Mouse (Mus musculus) hindbrain, embryonic 13.5 days (tissue): ENCODE measurements around the gene Atp2b4. TPM values are rescaled to one million over a fixed set of nuclear protein-coding genes. Genes with fewer than 3 reads are reported as not detected.
"Not testable (repeated sequence)": the region's sequence is repeated elsewhere in the genome, so short reads cannot be mapped to it uniquely, and the experiment has no call there.

Experiments
- ATAC-seq: fragments of 200-750 bp; cut with Nextera tagmentation; 2 replicates; pipeline ENCODE4 v1.8.0; 2017; ENCODE audit warnings: moderate TSS enrichment; ENCODE audit not compliant: low FRiP score
- H3K27ac ChIP-seq: fragments of 300-500 bp; sonication (generic); 2 replicates; pipeline ENCODE4 v1.5.1; 2015; ENCODE audit warnings: inconsistent platforms, mild to moderate bottlenecking, moderate library complexity
- H3K27me3 ChIP-seq: fragments of 300-500 bp; sonication (generic); 2 replicates; pipeline ENCODE4 v1.6.1; 2015; ENCODE audit warnings: mild to moderate bottlenecking, inconsistent platforms
- H3K36me3 ChIP-seq: fragments of 300-500 bp; sonication (generic); 2 replicates; pipeline ENCODE4 v1.6.1; 2015; ENCODE audit warnings: mild to moderate bottlenecking, inconsistent platforms
- H3K4me1 ChIP-seq: fragments of 300-500 bp; sonication (generic); replicated peaks from 2 replicates; pipeline ENCODE4 v1.6.1; 2015; ENCODE audit warnings: inconsistent platforms
- H3K4me2 ChIP-seq: fragments of 300-500 bp; sonication (generic); 2 replicates; pipeline ENCODE4 v1.6.1; 2015; ENCODE audit warnings: inconsistent platforms, mild to moderate bottlenecking, moderate library complexity
- H3K4me3 ChIP-seq: fragments of 300-500 bp; sonication (generic); 2 replicates; pipeline ENCODE4 v1.5.1; 2015; ENCODE audit warnings: mild to moderate bottlenecking, inconsistent platforms
- H3K9ac ChIP-seq: fragments of 300-500 bp; sonication (generic); 2 replicates; pipeline ENCODE4 v1.6.1; 2015; ENCODE audit warnings: mild to moderate bottlenecking, inconsistent platforms
- H3K9me3 ChIP-seq: fragments of 300-500 bp; sonication (generic); 2 replicates; pipeline ENCODE4 v1.6.1; 2016; ENCODE audit warnings: inconsistent platforms
- WGBS: fragments of 180-500 bp; shearing (Covaris S2); methylation state at CpG from one replicate; pipeline ENCODE4 v1.1.7; 2015; 5-methylcytosine and 5-hydroxymethylcytosine counted together
- polyA plus RNA-seq: library from polyadenylated mRNA; unstranded; fragments of >200 nt; fragmentation: Nextera tagmentation; extraction: Ambion mirVana; gene quantifications from 2 replicates; pipeline ENCODE4 v1.2.1, GENCODE M21; 2015

Atp2b4 gene
- polyA plus RNA-seq, 1 experiment from 2014 or later = 12.1 TPM

GRCm38 (mm10) chr1:133711376-133711775 is 89.5 kb downstream of the Atp2b4 start:
- Histone ChIP-seq H3K4me3 (no peak overlapping the region), H3K9ac (no peak overlapping the region), H3K4me1 (peaks cover 24% of the 10 kb centered on the region), H3K9me3 (no peaks in the 10 kb centered on the region), H3K27ac (no peak overlapping the region), H3K36me3 (peaks cover 37% of the 10 kb centered on the region), H3K27me3 (no peaks in the 10 kb centered on the region), H3K4me2 (no peak overlapping the region)
- no peak for ATAC-seq
- WGBS = 49% methylated on average over 6 of the region's 6 CpGs

GRCm38 (mm10) chr1:133710895-133711294 is 89.9 kb downstream of the Atp2b4 start:
- Histone ChIP-seq H3K4me2 (no peak overlapping the region), H3K9ac (no peak overlapping the region), H3K36me3 (peaks cover 37% of the 10 kb centered on the region), H3K27me3 (no peaks in the 10 kb centered on the region), H3K4me1 (peaks cover 24% of the 10 kb centered on the region), H3K9me3 (no peaks in the 10 kb centered on the region), H3K4me3 (no peak overlapping the region), H3K27ac (no peak overlapping the region)
- no peak for ATAC-seq
- 50% methylated on average over 6 of the region's 6 CpGs for WGBS

GRCm38 (mm10) chr1:133709292-133709691 is 91.5 kb downstream of the Atp2b4 start:
- no peaks in the 10 kb centered on the region for H3K9me3 ChIP-seq
- H3K9ac ChIP-seq = no peak overlapping the region
- H3K27me3 ChIP-seq = no peaks in the 10 kb centered on the region
- H3K36me3 ChIP-seq = peaks cover 33% of the 10 kb centered on the region
- 83% methylated on average over 3 of the region's 3 CpGs for WGBS
- no peak overlapping the region for H3K4me3 ChIP-seq
- no peak overlapping the region for H3K4me2 ChIP-seq
- H3K27ac ChIP-seq = no peak overlapping the region
- no peak for ATAC-seq
- peaks cover 19% of the 10 kb centered on the region for H3K4me1 ChIP-seq

- peaks cover 19% of the 10 kb centered on the region for H3K36me3 ChIP-seq
- H3K27ac ChIP-seq, H3K4me2 ChIP-seq, H3K4me1 ChIP-seq, H3K27me3 ChIP-seq, H3K4me3 ChIP-seq, H3K9ac ChIP-seq, H3K9me3 ChIP-seq, ATAC-seq: not testable (repeated sequence)
- 0% methylated on average over 1 of the region's 2 CpGs for WGBS
Observed at GRCm38 (mm10) chr1:133701824-133702223, 99.0 kb downstream of the Atp2b4 start.

GRCm38 (mm10) chr1:133697935-133698620 is 102.8 kb downstream of the Atp2b4 start:
- Histone ChIP-seq H3K9ac (no peak overlapping the region), H3K36me3 (no peaks in the 10 kb centered on the region), H3K27ac (no peak overlapping the region), H3K4me3 (no peak overlapping the region), H3K9me3 (no peaks in the 10 kb centered on the region), H3K4me1 (peaks cover 19% of the 10 kb centered on the region), H3K4me2 (no peak overlapping the region), H3K27me3 (no peaks in the 10 kb centered on the region)
- ATAC-seq = no peak
- 93% methylated on average over 12 of the region's 12 CpGs for WGBS

- Histone ChIP-seq H3K9me3 (no peaks in the 10 kb centered on the region), H3K9ac (no peak overlapping the region), H3K27me3 (no peaks in the 10 kb centered on the region), H3K27ac (no peak overlapping the region), H3K4me1 (peaks cover 19% of the 10 kb centered on the region), H3K36me3 (no peaks in the 10 kb centered on the region), H3K4me2 (no peak overlapping the region), H3K4me3 (no peak overlapping the region)
- WGBS = 22% methylated on average over 7 of the region's 7 CpGs
- ATAC-seq = no peak
Observed at GRCm38 (mm10) chr1:133695901-133696300, 104.9 kb downstream of the Atp2b4 start.

GRCm38 (mm10) chr1:133694876-133695275 is 106.0 kb downstream of the Atp2b4 start:
- WGBS = 100% methylated on average over 1 of the region's 1 CpGs
- Histone ChIP-seq H3K9ac (no peak overlapping the region), H3K36me3 (no peaks in the 10 kb centered on the region), H3K4me2 (no peak overlapping the region), H3K27ac (no peak overlapping the region), H3K4me1 (peaks cover 19% of the 10 kb centered on the region), H3K27me3 (no peaks in the 10 kb centered on the region), H3K4me3 (no peak overlapping the region), H3K9me3 (no peaks in the 10 kb centered on the region)
- no peak for ATAC-seq

- no peaks in the 10 kb centered on the region for H3K36me3 ChIP-seq
- H3K4me1 ChIP-seq = peaks cover 19% of the 10 kb centered on the region
- H3K4me3 ChIP-seq = no peak overlapping the region
- H3K27ac ChIP-seq = no peak overlapping the region
- no peaks in the 10 kb centered on the region for H3K9me3 ChIP-seq
- no peak for ATAC-seq
- no peak overlapping the region for H3K4me2 ChIP-seq
- H3K27me3 ChIP-seq = no peaks in the 10 kb centered on the region
- 0% methylated on average over 1 of the region's 1 CpGs for WGBS
- H3K9ac ChIP-seq = no peak overlapping the region
Observed at GRCm38 (mm10) chr1:133694301-133694700, 106.5 kb downstream of the Atp2b4 start.

GRCm38 (mm10) chr1:133693536-133694114 is 107.2 kb downstream of the Atp2b4 start:
- no peaks in the 10 kb centered on the region for H3K9me3 ChIP-seq
- H3K4me2 ChIP-seq = no peak overlapping the region
- H3K4me1 ChIP-seq = peaks cover 19% of the 10 kb centered on the region
- no peaks in the 10 kb centered on the region for H3K27me3 ChIP-seq
- no peak overlapping the region for H3K4me3 ChIP-seq
- WGBS = 74% methylated on average over 11 of the region's 11 CpGs
- no peak for ATAC-seq
- no peak overlapping the region for H3K9ac ChIP-seq
- H3K36me3 ChIP-seq = no peaks in the 10 kb centered on the region
- H3K27ac ChIP-seq = no peak overlapping the region

- 44% methylated on average over 4 of the region's 4 CpGs for WGBS
- no peak for ATAC-seq
- H3K4me2 ChIP-seq = no peak overlapping the region
- no peaks in the 10 kb centered on the region for H3K36me3 ChIP-seq
- H3K4me3 ChIP-seq = no peak overlapping the region
- no peaks in the 10 kb centered on the region for H3K9me3 ChIP-seq
- H3K27me3 ChIP-seq = no peaks in the 10 kb centered on the region
- no peak overlapping the region for H3K9ac ChIP-seq
- peaks cover 19% of the 10 kb centered on the region for H3K4me1 ChIP-seq
- H3K27ac ChIP-seq = no peak overlapping the region
Observed at GRCm38 (mm10) chr1:133692195-133692594, 108.6 kb downstream of the Atp2b4 start.

- H3K27me3 ChIP-seq = no peaks in the 10 kb centered on the region
- no peaks in the 10 kb centered on the region for H3K9me3 ChIP-seq
- no peak for ATAC-seq
- H3K4me1 ChIP-seq = peaks cover 18% of the 10 kb centered on the region
- no peak overlapping the region for H3K27ac ChIP-seq
- H3K4me3 ChIP-seq = no peak overlapping the region
- no peak overlapping the region for H3K4me2 ChIP-seq
- no peaks in the 10 kb centered on the region for H3K36me3 ChIP-seq
- 92% methylated on average over 6 of the region's 6 CpGs for WGBS
- H3K9ac ChIP-seq = no peak overlapping the region
Observed at GRCm38 (mm10) chr1:133691046-133691445, 109.8 kb downstream of the Atp2b4 start.

- no peaks in the 10 kb centered on the region for H3K27me3 ChIP-seq
- no peak for ATAC-seq
- peaks cover 7% of the 10 kb centered on the region; the same call in 1 of the 2 replicates for H3K4me1 ChIP-seq
- no peak within 1 kb of the TSS for H3K27ac ChIP-seq
- no peaks in the 10 kb centered on the region for H3K9me3 ChIP-seq
- no peaks in the 10 kb centered on the region for H3K36me3 ChIP-seq
- no peak within 1 kb of the TSS for H3K4me2 ChIP-seq
- 60% methylated on average over 6 of the region's 6 CpGs for WGBS
- no peak within 1 kb of the TSS for H3K4me3 ChIP-seq
- H3K9ac ChIP-seq = no peak within 1 kb of the TSS
Observed at GRCm38 (mm10) chr1:133689897-133690296, 110.9 kb downstream of the Atp2b4 start, which contains the start of gene Lax1. Gene Lax1, minus strand, starts transcription at chr1:133690108.

GRCm38 (mm10) chr1:133688301-133688700 is 112.5 kb downstream of the Atp2b4 start:
- Histone ChIP-seq H3K36me3 (no peaks in the 10 kb centered on the region), H3K9ac (no peak overlapping the region), H3K27me3 (no peaks in the 10 kb centered on the region), H3K27ac (no peak overlapping the region), H3K9me3 (no peaks in the 10 kb centered on the region), H3K4me2 (no peak overlapping the region), H3K4me1 (no peaks in the 10 kb centered on the region), H3K4me3 (no peak overlapping the region)
- ATAC-seq = no peak
- WGBS = 78% methylated on average over 7 of the region's 7 CpGs
